Mouse (Mus musculus) kidney, adult 9 months (tissue): ENCODE data around the gene Serac1.
A peak's percentile ranks its signal among the peaks of the same experiment; 100 is the strongest.

Source experiments
- DNase-seq: peaks from one replicate; pipeline ENCODE4 v3.0.0; 2022

Serac1 gene

GRCm38 (mm10) chr17:6002563-6002962, 77.0 kb downstream of the Serac1 start:
- DNase-seq: no peak

- no peak for DNase-seq
Observed at GRCm38 (mm10) chr17:6001836-6002235, 77.7 kb downstream of the Serac1 start.

- DNase-seq: no peak
Observed at GRCm38 (mm10) chr17:6001389-6001788, 78.2 kb downstream of the Serac1 start.

DNA sequence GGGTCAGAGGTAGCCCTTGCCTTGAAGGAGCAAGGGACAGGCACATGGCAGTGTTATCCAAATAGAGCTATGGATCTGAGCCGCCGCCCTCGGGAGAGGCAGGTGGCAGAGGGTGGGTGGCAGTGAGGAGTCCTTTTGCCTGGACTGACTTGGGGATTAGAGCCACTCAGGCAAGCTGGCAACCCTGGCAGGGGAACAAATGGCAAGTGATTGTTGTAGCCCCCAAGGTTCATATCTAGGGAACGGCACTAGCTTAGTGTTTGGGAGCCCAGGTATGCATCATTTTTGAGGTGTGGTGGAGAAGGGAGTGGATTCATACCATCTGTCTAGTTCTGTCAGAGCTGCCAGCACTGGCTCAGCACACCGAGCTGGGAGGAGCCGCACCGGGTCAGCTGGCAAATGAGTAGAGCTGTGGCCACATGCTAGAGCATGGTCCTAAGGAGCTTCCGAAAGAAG, 78.6 kb downstream of the Serac1 start:
- DNase-seq: no peak

GRCm38 (mm10) chr17:5999039-5999543, 80.5 kb downstream of the Serac1 start:
- DNase-seq: no peak

GRCm38 (mm10) chr17:5998235-5998500, 81.4 kb downstream of the Serac1 start:
- no peak for DNase-seq

DNA sequence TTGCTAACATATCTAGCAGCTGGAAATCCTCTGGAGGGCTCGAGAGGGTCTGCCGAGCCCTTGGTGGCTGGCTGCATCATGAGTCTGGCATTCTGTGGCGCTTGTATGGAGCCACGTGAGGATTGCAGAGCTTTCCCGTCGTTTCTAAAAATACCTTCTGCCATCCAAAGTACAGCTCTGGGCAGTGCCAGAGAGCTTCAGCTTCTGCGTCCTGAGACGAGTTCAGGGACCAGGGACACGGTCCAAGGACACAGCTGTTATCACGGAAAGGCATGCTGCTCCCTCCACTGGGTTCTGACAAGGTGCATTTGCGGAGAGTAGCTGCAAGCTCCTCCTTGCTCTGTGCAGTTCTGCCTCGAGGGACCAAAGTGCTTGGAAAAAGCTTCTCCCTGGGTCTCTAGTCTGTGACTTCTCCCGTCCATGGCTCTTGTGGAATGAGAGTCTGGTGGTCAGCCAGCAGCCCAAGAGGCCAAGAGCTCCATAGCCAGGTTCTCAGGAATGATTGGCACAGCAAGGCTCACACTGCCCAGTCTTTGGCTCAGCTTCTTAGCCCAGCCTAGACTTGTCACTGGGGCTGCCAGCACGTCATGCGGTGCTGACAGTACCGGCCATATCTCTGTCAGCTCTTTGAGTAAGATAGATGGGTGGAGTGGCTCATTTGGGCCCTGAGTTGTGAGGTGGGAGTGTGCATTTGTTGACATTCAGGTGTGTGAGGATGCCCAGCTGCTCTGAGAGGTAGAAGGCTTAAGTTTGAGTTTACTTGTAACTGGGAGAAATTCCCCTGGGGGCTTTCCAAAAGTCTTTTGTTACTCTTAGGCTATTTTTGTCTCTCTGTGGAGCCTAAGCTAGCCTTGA, 81.9 kb downstream of the Serac1 start:
- peak; percentile 66 for DNase-seq

DNA sequence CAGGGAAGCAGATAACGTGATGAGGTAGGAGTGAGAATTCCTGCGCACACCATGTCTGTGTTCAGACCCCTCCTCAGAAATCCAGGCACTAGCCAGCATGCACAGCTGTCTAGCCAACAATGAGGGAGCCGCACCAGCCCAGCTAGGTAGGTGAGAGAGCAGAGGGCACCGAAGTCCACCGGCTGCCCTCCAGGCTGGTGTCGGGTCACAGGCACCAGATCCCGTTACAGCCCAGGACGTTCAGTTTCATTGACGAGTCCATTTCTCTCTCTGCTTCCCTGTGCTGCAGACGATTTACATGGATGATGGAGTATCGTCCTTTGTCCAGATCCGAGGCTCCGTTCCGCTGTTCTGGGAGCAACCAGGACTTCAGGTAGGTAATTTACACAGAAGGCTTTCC, 83.0 kb downstream of the Serac1 start:
- no peak for DNase-seq

DNA sequence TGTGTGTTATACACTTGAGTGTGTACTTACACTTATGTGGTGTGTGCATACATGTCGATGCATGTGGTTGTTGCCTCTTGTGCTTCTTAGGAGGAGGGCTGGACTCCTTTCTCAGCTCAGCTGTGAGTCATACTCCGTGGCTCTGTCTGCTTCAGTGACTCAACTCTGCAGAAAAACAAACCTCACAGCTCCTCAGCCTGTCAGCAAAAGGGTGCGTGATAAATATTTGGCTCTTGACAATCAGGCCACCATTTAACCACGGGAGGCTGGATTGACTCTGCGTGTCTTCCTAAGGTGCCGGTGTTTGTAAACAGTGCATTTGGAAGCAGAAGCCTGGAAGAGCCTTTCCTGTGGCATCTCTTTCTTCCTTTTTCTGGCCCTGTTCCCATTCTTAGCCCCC, 84.9 kb downstream of the Serac1 start:
- DNase-seq: no peak

DNA sequence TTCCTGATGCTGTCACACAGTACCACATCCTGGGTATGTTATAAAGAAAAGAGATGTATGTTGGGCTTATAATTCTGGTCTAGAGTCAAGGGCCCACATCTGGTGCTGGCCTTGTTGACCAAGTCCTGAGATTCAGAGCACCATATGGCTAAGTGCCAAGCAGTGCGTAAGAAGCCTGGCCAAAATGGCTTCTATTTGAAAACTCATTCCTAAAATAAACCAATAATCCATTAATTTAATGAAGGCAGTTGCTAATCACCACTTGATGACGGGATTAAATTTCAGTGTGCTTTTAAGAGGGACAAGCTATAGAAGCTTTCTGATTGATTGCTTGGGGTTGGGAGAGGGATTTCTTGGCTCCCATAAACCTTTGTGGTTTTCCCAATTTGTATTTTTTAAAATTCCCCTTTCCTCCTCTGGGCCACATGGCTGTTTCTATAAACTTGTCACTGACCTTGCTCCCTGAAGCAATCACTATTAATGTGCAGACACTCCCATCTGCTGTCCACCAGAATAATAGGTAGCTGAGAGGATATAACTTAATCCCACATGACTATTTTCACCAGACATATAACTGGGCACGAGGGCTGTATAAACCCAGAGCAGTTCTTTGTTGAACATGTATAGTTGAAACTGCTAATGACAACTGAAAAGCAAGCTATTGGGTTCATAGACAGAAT, 85.8 kb downstream of the Serac1 start:
- no peak for DNase-seq

GRCm38 (mm10) chr17:5992866-5993580, 86.5 kb downstream of the Serac1 start:
- DNase-seq: no peak
